Mouse (Mus musculus) small intestine, adult 2 months (tissue): ENCODE measurements around the gene Mre11a.

ENCODE experiments used
- CTCF ChIP-seq: fragments of 200-500 bp; IDR thresholded peaks from 2 replicates; pipeline ENCODE4 v1.5.1; 2012; ENCODE audit warnings: low read depth, mild to moderate bottlenecking, control low read depth, inconsistent platforms, low read length, moderate library complexity, mixed read lengths; ENCODE audit not compliant: insufficient replicate concordance, insufficient read length; ENCODE audit errors: extremely low read depth
- POLR2A ChIP-seq: fragments of 200-500 bp; IDR thresholded peaks from 2 replicates; pipeline ENCODE4 v1.6.1; 2012; ENCODE audit warnings: low read depth, mild to moderate bottlenecking, control low read depth, inconsistent platforms, low read length, moderate library complexity

- TF ChIP-seq CTCF (no peak), POLR2A (no peak)
These were observed 43.4 kb downstream of the Mre11a start for GRCm38 (mm10) chr9:14827875-14828274.
